Mouse (Mus musculus): ENCODE measurements around the gene Per1.

Gene Per1

DNA sequence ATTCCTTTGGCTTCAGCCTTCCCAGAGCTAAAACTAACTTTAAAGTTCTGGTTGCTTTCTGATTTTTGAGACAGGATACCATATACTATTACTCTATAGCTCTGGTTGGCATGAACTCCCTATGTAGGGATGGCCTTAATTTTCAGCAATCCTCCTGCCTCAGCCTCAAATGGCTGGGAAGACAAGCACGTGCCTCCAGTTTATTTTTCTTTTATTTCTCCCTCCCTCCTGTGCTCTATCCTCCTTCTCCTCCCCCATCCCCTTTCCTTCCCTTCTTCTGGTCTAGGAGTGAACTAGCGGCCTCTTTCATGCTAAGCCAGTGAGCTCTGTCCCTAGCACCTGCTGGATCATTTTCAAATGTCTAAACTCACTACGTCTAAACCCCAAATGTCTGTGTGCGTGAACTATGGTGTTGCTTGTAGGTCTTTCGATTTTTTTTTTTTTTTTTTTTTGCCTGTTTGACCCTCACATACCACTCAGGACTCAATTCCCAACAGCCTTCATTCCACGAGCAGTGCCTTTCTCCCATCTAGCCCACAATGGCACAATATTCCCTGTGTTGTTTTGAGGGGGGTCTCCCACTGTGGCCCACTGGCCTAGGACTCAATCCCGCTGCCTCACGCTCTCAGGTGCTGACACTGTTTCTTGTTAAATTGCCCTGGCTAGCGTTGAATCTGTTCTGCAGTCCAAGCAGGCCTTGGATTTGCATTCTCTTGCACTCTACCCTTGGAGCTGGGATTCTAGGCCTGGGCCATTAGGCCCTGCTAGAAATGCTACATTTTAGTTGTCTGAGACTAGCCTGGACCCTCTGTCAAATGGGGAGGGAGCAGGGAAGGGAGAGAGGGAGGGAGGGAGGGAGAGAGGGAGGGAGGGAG, 30.5 kb upstream of the Per1 start:
- DNase-seq (ENCODE audit: low read depth, low spot score): no peak

DNA sequence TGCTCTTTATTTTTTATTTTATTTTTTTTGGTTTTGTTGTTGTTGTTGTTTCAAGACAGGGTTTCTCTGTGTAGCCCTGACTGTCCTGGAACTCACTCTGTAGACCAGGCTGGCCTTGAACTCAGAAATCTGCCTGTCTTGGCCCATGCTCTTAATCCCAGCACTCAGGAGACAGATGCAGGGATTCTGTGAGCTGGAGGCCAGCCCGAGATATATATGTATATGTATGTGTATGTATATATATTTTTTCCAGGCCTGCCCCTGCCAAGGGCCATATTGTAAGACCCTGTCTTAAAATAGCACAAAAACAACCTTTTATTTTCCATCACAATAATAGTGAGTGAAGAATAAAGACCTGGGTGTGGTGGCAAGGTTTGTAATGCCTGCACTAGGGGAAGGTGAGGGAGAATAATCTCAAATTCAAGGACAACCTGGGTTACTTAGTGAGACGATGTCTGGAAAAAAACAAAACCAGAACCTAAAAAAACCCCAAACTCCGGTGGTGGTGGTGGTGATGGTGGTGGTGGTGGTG, 29.6 kb upstream of the Per1 start:
- no peak for DNase-seq (ENCODE audit: low read depth, low spot score)

DNA sequence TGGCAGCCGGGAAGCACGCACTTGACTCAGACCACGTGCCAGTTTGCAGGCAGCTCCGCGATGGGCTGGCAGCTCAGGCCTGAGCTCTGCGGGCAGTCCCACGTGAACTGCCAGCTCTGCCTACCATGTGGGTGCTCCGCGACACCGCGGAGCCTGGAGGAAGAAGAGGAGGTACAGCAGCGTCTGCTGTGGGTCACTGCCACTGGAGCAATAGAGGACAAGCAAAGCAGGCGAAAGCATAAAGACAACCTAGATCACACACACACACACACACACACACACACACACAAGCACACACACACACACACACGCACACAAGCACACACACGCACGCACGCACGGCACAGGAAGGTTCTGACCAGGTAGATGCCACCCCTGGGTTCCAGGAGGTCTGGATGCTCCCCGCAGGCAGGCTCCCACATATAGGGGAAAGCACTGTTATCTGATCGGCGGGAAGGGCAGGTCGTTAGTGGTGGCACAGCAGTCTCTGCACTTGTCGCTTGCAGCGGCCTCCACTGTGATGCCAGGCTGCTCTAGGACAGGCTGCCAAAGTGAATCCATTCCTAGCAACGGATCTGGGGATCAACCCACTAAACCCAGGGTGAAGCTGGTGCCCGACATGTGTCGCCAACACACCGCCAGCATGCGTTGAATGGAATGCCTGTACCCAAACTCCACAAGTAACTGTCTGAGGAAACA, 28.7 kb upstream of the Per1 start:
- no peak for DNase-seq (ENCODE audit: low read depth, low spot score)

DNA sequence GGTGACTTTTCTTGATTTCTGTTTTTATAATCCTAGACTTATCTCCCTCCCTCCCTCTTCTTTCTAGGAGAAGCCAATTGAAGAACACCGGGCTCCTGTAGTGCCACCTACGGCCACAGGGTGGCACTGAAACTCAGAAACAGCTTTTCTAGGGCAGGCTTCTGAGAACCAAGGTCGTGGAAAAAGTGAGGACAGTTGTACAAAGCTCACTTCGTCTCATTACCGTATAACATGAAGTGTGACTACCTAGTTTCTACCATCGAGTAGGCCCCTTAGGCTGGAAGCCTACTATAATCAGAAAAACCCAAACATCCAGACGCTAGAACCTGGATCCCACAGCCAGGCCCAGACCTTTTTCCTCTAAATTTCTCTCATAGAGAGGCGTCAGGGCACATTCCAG, 28.1 kb upstream of the Per1 start:
- peak; percentile 81 for DNase-seq (ENCODE audit: low read depth, low spot score)

DNA sequence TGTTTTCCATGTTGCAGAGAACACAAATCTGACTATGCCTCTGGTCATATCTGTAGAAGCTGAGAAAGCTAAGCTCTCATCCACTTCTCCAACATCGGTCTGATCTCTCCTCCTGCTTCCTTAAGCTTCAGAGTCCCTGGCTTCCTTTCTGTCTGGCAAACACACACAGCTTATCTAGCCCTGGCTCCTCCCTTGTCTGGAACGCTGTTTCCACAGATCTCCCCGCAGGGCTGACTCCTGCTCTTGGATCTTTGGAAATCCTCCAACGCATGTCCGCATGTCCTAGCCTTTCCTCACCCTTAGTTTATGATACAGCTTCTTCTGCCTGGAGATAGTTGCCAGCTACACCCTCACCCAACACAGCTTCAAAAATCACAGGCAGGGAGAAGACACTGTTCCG, 27.4 kb upstream of the Per1 start:
- DNase-seq (ENCODE audit: low read depth, low spot score): no peak

DNA sequence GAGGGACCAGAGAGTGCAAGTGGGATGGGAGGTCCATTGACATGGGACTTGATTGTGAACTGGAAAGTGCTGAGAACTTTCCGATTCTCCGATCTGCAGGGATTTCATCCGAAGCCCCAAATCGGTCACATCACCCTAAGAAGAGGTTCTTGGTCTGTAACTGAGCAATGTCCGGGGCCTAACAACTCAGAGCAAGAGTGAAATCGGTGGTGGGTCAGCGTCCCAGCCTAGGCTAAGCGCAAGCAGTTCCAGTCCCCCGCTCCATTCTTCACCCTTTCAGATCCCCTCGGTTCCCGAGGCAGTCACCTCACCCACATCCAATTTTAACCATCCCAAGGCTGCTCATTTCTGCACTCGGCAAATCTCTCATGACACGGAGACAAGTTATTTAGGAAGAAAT, 24.9 kb upstream of the Per1 start:
- DNase-seq (ENCODE audit: low read depth, low spot score): no peak

DNA sequence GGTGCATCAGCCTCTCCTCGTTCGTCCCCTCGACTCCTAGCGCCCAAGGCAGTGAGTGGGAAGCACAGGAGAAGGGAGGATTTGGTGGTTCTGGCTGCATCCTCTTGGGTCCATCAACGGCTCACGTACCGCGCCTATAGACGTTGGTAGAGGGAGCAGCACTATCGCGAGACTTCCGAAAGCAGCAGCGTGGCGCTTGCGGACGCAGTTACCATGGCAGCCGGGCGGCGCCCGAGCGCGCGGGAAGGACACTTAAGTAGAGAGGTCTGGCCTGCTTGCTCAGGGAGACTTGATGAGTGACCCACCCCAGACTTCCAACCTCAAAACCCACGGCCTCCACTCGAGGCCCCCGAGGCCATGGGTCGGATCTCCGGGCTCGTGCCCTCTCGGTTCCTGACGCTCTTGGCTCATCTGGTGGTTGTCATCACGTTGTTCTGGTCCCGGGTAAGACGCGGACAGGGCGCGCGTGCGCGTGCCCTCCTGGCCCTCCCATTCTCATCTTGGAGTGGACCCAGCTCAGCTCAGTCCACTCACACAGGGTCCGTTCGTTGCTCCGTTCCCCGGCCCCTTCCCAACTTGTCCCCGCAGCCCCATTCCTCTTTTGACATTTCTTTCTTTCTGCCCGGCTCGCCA, 24.3 kb upstream of the Per1 start, which contains the start of gene Tmem107:
Gene Tmem107, plus strand, starts transcription at position 217 of the 633 bp plus-strand sequence.
- DNase-seq (ENCODE audit: low read depth, low spot score): peak; percentile 83

DNA sequence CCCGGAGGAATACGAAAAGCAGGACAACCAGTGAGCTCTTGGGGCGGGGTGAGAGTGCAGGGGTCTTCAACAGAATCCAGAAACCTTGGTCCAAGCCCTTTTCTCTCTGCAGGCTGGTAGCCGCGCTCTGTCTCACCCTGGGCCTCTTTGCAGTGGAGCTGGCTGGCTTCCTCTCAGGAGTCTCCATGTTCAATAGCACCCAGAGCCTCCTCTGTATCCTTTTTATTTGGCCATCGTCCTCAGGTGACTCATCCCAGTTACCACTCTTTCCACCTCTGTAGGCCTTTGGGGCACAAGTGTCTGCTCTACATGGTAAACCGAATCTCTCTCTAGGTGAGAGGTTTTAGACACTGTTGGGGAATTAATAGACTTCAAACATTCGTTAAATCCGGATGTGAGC, 23.8 kb upstream of the Per1 start:
- no peak for DNase-seq (ENCODE audit: low read depth, low spot score)

DNA sequence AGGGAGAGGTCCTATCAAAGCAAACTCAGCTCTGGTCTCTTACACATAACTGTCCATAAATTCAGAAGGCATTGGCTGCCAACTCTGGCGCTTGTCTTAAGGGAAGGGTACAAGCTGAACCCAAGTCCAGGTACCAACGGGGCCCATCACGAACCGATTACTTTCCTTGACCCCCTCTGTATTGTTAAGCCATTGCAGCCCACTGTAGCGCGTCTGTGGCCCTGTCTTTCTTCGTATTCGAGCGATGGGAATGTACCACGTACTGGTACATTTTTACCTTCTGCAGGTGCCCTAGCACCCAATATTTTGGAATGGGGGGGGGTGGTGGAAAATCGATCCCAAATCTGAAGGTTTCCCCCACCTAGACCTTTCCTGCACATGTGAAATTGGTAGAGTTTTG, 22.8 kb upstream of the Per1 start:
- no peak for DNase-seq (ENCODE audit: low read depth, low spot score)

DNA sequence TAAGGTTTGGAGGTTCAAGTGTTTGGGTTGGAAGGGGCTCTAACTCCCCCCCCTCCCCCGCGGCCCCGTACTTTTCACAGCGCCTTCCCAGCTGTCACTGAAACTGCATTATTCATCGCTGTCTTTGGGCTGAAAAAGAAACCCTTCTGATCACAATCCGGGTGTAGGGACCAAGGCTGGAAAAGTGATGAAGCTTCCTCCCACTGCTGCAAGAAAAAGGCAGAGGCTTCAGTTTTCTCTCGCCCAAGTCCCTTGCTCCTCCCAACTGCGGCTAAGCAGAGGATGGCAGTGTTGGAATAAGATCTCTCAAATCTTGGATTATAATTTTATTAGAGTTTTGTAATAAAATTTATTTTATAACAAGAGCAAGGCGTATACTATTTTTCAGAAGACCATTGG, 22.4 kb upstream of the Per1 start:
- no peak for DNase-seq (ENCODE audit: low read depth, low spot score)

DNA sequence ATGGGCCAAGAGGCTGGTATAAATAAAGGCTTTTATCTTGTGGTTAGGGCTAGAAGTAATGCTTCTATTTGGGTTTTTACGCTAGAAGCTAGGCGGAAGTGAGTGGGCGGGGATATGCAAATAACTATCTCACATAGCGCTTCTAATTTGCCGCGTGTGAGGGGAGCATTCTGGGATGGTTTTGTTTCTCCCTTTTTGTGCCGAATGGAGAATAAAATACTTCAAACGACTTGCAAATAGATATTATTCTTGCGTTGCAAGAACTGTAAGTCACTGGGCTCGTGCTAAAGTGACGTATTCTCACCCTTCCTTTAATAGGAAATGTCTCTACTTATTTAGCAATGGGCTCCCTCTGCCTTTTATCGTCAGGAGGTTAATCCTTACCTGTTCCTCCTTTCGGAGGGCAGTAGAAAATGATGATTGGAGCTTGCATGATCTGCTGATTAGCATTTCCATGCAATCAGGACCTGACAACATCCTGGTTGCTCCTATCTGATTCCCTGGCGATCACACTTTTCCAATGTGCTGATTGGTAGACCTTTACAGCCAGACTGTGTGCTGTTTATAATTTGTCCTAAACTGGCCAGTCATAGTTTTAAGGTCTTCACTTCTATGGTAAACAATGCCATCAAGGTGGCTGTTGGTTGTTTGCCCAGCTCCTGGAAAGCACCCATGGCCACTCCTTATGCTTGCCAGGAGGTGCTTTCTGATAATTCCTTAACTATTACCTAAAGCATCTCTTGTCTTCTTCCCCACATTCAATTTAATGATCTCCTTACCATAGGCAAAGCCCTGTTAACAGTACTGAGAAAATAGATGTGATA, 21.7 kb upstream of the Per1 start:
- DNase-seq (ENCODE audit: low read depth, low spot score): peak; percentile 91

DNA sequence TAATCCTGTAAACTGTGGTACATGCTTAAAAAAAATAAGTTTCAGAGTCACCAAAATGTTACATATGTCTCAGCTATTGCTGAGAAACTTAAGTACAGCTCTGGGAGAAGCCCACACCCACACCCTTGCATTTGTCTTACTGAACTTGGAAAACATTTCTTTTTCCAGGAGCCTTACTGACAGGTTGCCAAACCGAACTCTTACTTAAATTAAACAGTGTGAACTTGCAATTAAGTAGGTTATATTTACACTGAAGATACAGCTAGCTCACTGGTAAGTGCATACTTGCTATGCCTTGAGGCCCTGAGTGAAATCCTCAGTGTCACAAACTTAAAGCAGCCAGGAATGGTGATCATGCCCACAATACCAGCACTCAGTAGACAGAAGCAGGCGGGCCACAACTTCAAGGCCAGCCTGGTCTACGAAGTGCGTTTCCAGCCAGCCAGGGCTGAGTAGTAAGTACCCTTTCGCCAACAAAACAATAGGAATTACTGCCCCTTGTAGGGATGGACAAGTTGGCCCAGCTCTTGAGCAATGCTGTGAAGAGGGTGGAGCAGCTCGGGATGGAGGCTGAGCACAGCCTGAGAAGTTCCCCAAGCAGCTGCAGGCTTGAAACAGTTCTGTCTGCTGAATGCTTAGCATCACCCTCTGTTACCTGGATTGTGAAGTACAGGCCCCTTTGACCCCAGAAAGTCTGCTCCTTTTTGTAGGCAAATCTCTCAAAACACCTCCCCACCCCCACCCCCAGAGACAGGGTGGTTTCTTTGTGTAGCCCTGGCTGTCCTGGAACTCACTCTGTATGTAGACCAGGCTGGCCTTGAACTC, 20.9 kb upstream of the Per1 start:
- no peak for DNase-seq (ENCODE audit: low read depth, low spot score)

DNA sequence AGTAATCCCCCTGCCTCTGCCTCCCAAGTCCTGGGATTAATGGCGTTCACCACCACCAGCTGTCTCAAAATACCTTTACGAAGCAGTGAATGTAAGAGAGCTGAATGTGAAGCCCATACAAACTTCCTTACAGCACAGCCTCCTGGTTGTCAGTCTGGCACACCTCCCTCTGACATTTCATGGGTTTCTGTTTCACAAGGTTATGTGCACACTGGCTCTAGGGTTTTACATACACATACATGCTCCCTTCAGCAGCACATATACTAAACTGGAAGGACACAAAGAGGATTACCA, 20.3 kb upstream of the Per1 start:
- no peak for DNase-seq (ENCODE audit: low read depth, low spot score)

DNA sequence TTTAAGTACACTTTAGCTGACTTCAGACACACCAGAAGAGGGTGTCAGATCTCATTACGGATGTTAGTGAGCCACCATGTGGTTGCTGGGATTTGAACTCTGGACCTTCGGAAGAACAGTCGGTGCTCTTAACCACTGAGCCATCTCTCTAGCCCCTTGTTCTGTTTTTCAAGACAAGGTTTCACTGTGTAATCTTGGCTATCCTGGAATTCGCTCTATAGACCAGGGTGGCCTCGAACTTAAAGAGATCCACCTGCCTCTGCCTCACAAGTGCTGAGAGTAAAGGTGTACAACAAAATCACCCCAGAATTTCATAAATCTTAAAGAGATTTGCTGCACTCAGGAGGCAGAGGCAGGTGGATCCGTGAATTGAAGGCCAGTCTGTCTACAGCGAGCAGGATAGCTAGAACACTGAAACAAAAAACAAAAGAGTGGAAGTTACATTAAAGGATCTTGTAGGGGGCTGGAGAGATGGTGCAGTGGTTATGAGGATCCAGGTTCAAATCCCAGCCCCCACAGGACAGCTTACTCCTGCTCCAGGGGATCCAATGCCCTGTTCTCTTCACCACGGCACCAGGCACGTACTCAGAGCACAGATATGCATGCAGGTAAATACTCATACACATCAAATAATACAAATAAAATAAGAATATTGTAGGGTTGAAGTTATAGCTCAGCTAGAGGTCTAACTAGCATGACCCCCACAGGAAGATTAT, 19.1 kb upstream of the Per1 start:
- no peak for DNase-seq (ENCODE audit: low read depth, low spot score)

DNA sequence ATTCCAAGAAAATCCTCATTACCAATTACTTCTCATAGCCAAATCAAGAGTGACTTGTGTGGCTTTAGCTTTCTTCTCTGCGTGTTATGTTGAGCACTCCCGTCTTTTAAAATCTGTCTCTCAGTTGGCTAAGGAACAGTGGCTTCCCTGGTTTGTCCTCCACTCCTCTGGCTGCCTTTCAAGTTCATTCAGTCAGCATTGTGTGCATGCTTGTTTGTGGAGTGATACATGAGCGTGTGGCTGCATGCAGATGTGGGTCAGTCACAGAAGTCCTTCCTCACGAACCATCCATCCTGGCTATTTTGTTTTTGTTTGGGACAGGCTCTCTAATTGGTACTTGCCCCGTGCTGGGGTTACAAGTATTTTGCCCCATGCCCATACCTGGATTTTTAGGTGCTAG, 18.4 kb upstream of the Per1 start:
- DNase-seq (ENCODE audit: low read depth, low spot score): no peak

DNA sequence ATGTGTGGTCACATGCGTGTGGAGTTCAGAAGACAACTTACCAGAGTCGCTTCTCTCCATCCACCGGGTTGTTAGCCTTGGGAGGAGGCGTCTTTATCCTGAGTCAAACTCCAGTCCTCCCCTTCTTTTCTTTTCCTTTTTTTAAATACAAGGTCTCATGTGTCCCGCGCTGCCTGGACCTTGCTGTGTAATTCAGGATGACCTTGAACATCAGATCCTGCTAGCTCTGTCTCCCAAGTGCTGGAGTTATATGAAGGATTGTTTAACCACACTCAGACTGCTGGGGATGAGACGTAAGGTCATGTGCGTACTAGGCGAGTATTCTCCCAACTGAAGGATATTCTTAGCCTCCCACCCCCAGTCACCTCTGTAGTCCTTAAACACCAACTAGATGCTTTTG, 17.7 kb upstream of the Per1 start:
- DNase-seq (ENCODE audit: low read depth, low spot score): no peak

DNA sequence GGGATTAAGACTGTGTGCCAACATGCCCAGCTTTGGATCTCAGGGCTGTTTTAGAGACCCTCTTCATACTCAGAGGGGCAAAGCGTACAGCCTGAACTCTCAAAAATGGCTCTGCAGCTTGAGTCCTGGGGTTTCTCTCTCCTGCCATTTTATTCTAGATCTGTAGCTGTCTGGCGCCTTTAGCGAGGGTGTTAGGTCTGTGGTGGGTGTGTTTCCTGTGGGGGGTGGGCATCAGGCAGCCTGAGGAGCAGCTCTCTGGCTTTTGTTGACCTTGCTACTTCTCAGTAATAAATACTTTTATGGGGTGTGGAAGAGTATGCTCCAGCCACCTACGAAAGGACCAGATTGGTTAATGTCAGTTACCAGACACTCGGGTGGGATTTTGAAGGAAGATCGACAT, 17.0 kb upstream of the Per1 start:
- no peak for DNase-seq (ENCODE audit: low read depth, low spot score)

DNA sequence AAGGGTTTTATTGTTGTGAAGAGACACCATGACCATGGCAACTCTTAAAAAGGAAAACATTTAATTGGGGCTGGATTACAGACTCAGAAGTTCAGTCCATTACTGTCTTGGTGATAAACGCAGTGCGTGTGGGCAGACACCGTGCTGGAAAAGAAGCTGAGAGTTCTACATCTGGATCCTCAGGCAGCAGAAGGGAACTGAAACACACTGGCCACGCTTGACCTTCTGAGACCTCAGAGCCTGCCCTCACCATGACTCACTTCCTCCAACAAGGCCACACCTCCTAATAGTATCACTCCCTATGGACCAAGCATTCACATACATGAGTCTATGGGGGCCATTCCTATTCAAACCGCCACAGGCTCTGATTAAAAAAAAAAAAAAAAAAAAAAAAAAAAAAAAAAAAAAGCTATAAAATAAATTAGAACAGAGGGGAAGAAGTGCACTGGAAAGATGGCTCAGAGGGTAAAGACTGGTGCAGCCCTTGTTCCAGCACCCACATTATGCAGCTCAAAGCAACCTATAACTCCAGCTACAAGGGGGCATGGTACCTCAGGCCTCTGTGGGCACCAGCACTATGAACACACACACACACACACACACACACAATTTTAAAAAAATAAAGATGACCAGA, 16.1 kb upstream of the Per1 start:
- DNase-seq (ENCODE audit: low read depth, low spot score): no peak

DNA sequence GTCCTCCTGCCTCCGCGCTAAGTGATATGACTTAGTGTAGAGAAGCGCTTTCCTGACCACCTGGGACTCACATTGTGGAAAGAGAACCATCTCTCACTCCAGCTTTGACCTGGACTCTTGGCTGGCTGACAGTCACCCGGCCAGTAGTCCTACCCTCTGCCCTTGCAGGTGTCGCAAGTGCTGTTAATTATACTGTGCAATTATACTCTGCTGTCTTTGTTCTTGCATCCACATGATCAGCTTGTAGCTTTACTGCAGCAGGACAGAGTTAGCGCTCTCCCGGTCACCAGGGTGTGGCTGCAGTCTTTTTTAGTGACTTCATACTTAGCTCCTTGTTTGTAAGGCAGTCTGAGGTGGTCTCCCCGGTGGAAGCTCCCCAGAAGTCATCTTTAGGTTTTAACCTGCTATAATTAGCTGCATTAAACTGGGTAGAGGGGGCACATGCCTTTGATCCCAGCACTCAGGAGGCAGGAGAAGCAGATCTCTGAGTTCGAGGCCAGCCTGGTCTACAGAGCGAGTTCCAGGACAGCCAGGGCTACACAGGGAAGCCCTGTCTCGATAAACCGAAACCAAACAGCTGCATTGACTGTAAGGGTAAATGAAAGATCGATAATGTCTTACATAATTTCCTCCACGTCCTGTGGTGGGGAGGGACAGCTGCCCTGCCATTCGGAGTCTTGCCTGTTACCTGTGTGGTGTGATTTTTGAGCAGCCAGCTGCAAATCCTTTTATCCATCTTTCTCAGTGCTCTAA, 14.7 kb upstream of the Per1 start:
- no peak for DNase-seq (ENCODE audit: low read depth, low spot score)

Measured in retina, postnatal 7 days (tissue).